In genomic region chr7:80860227-80860626, GRCm38 (mm10) we compare ENCODE assay signal across 8 mouse cellular contexts. TPM values are rescaled to one million over a fixed set of nuclear protein-coding genes. Genes with fewer than 3 reads are reported as not detected.
DNase-seq lines count a peak whose midpoint lies in the region; ATAC-seq lines count a peak whose summit lies in the region.

No protein-coding gene starts in this region.

- ATAC-seq in erythroblast, adult 5-6 weeks (replicated peaks; ENCODE audit: low FRiP score, poor library complexity, severe bottlenecking) = no peak
- ATAC-seq in embryonic facial prominence, embryonic 14.5 days (ENCODE audit: low read depth) = peak; percentile 73
- peak; percentile 53 for ATAC-seq in megakaryocyte progenitor cell, adult 5-6 weeks (replicated peaks; ENCODE audit: poor library complexity)

- H3K9ac ChIP-seq in embryonic facial prominence, embryonic 14.5 days (ENCODE audit: low read depth, low read length) = peak overlapping the region; percentile 91

- intact Hi-C loops in heart, postnatal 36 days (cut with DNase I) = loop anchor here (5.0 kb wide), 1 partner anchor 482 kb away; no protein-coding TSS in a partner anchor

- peak overlapping the region; percentile 83 for H3K4me3 ChIP-seq in erythroblast, embryonic 14.5 days (replicated peaks)
- H3K4me3 ChIP-seq in embryonic facial prominence, embryonic 14.5 days (ENCODE audit: low read depth, low read length) = peak overlapping the region; percentile 90

- H3K4me2 ChIP-seq in embryonic facial prominence, embryonic 14.5 days (ENCODE audit: low read depth, low read length) = peak overlapping the region; percentile 92

- H3K9me3 ChIP-seq in erythroblast, embryonic 14.5 days (ENCODE audit: control insufficient read depth, low read length) = no peaks in the 10 kb centered on the region
- H3K9me3 ChIP-seq in embryonic facial prominence, embryonic 14.5 days (ENCODE audit: control insufficient read depth, low read length) = no peaks in the 10 kb centered on the region

- H3K27me3 ChIP-seq in erythroblast, embryonic 14.5 days (ENCODE audit: control insufficient read depth) = no peaks in the 10 kb centered on the region
- no peaks in the 10 kb centered on the region for H3K27me3 ChIP-seq in embryonic facial prominence, embryonic 14.5 days (replicated peaks; ENCODE audit: control insufficient read depth, insufficient read depth, low read length)

- 0% methylated on average over 13 of the region's 13 CpGs for WGBS in embryonic facial prominence, embryonic 14.5 days

- no peak overlapping the region for H3K27ac ChIP-seq in embryonic facial prominence, embryonic 14.5 days (replicated peaks; ENCODE audit: low read depth, low read length)

- H3K4me1 ChIP-seq in erythroblast, embryonic 14.5 days (ENCODE audit: control insufficient read depth) = peaks cover 21% of the 10 kb centered on the region
- H3K4me1 ChIP-seq in embryonic facial prominence, embryonic 14.5 days (ENCODE audit: control insufficient read depth, insufficient read depth, low read length) = peaks cover 15% of the 10 kb centered on the region; the same call in 1 of the 2 replicates

- peak; percentile 73 to 80 for DNase-seq in adrenal gland, postnatal 36 days
- DNase-seq in embryonic facial prominence, embryonic 14.5 days (ENCODE audit: low spot score) = peak; percentile 90
- peak; percentile 53 to 54 for DNase-seq in heart, postnatal 36 days
- peak; percentile 70 to 81 for DNase-seq in kidney, postnatal 4 days
- peak; percentile 18 for DNase-seq in spleen, adult 12 weeks (ENCODE audit: low spot score)

- no peaks in the 10 kb centered on the region; the same call in 1 of the 2 replicates for H3K36me3 ChIP-seq in erythroblast, embryonic 14.5 days (ENCODE audit: control insufficient read depth)
- H3K36me3 ChIP-seq in embryonic facial prominence, embryonic 14.5 days (ENCODE audit: control insufficient read depth, insufficient read depth, low read length) = peaks cover 23% of the 10 kb centered on the region

RNA-seq across cellular contexts. Expression of gene Zscan2, which starts 0.5 kb away (rescaled TPM):
- 0.02 and 0.03 TPM in 2 replicates for polyA plus RNA-seq in erythroblast, embryonic 14.5 days (2012)
- total RNA-seq in erythroblast, adult 5-6 weeks (2015; ENCODE audit: low replicate concordance) = 0.58 and 0.63 TPM in 2 replicates
- 2.7 TPM in 1 of 2 replicates, not detected in the other for total RNA-seq in erythroblast, adult 5-6 weeks (2017; ENCODE audit: low replicate concordance)
- total RNA-seq in adrenal gland, postnatal 36 days (2021) = 1 to 10 TPM; 4.7 to 6.2 TPM
- 1.8 and 2.1 TPM in 2 replicates for polyA plus RNA-seq in embryonic facial prominence, embryonic 14.5 days (2014; fragmentation: Nextera tagmentation; extraction: Ambion mirVana)
- total RNA-seq in heart, postnatal 36 days (2021) = 1 to 10 TPM; 5.5 to 5.7 TPM
- total RNA-seq in megakaryocyte progenitor cell, adult 5-6 weeks (2015) = 3.5 and 3.7 TPM in 2 replicates
- total RNA-seq in megakaryocyte progenitor cell, adult 5-6 weeks (2017) = 6.7 and 10.0 TPM in 2 replicates

RNA-seq across cellular contexts. Expression of gene Iqgap1, which starts 34.5 kb away (rescaled TPM):
- polyA plus RNA-seq in erythroblast, embryonic 14.5 days (2012) = 0.11 and 0.15 TPM in 2 replicates
- total RNA-seq in erythroblast, adult 5-6 weeks (2015; ENCODE audit: low replicate concordance) = 41.8 and 71.3 TPM in 2 replicates
- 33.5 and 38.6 TPM in 2 replicates for total RNA-seq in erythroblast, adult 5-6 weeks (2017; ENCODE audit: low replicate concordance)
- total RNA-seq in adrenal gland, postnatal 36 days (2021) = 100 to 1,000 TPM in 1 of 2 experiments, 10 to 100 TPM in 1; 95.5 to 114 TPM
- polyA plus RNA-seq in embryonic facial prominence, embryonic 14.5 days (2014; fragmentation: Nextera tagmentation; extraction: Ambion mirVana) = 68.6 and 73.7 TPM in 2 replicates
- total RNA-seq in heart, postnatal 36 days (2021) = 10 to 100 TPM; 40.5 to 43.2 TPM
- 90.5 and 94.3 TPM in 2 replicates for total RNA-seq in megakaryocyte progenitor cell, adult 5-6 weeks (2015)
- 81.0 and 113 TPM in 2 replicates for total RNA-seq in megakaryocyte progenitor cell, adult 5-6 weeks (2017)

RNA-seq across cellular contexts. Expression of gene Wdr73, which starts 40.8 kb away (rescaled TPM):
- 0.39 and 0.69 TPM in 2 replicates for polyA plus RNA-seq in erythroblast, embryonic 14.5 days (2012)
- total RNA-seq in erythroblast, adult 5-6 weeks (2015; ENCODE audit: low replicate concordance) = 6.7 and 9.0 TPM in 2 replicates
- 3.2 and 10.3 TPM in 2 replicates for total RNA-seq in erythroblast, adult 5-6 weeks (2017; ENCODE audit: low replicate concordance)
- 10 to 100 TPM; 16.1 to 17.2 TPM for total RNA-seq in adrenal gland, postnatal 36 days (2021)
- polyA plus RNA-seq in embryonic facial prominence, embryonic 14.5 days (2014; fragmentation: Nextera tagmentation; extraction: Ambion mirVana) = 20.9 and 25.8 TPM in 2 replicates
- total RNA-seq in heart, postnatal 36 days (2021) = 1 to 10 TPM; 5.1 to 5.6 TPM
- 14.2 and 18.4 TPM in 2 replicates for total RNA-seq in megakaryocyte progenitor cell, adult 5-6 weeks (2015)
- total RNA-seq in megakaryocyte progenitor cell, adult 5-6 weeks (2017) = 18.2 and 19.6 TPM in 2 replicates

RNA-seq across cellular contexts. Expression of gene Nmb, which starts 44.6 kb away (rescaled TPM):
- polyA plus RNA-seq in erythroblast, embryonic 14.5 days (2012) = 0.28 TPM in 1 of 2 replicates, not detected in the other
- total RNA-seq in erythroblast, adult 5-6 weeks (2015; ENCODE audit: low replicate concordance) = not detected in 2 replicates
- 7.9 TPM in 1 of 2 replicates, not detected in the other for total RNA-seq in erythroblast, adult 5-6 weeks (2017; ENCODE audit: low replicate concordance)
- total RNA-seq in adrenal gland, postnatal 36 days (2021) = 1 to 10 TPM; 2.6 to 3.3 TPM
- polyA plus RNA-seq in embryonic facial prominence, embryonic 14.5 days (2014; fragmentation: Nextera tagmentation; extraction: Ambion mirVana) = 7.7 and 9.0 TPM in 2 replicates
- 1 to 10 TPM; 5.9 to 8.8 TPM for total RNA-seq in heart, postnatal 36 days (2021)
- total RNA-seq in megakaryocyte progenitor cell, adult 5-6 weeks (2015) = 6.8 and 8.6 TPM in 2 replicates
- total RNA-seq in megakaryocyte progenitor cell, adult 5-6 weeks (2017) = 0.57 and 3.1 TPM in 2 replicates

Comparison
In these comparisons a context has a peak if more than half of its experiments do, and no peak if none do; other contexts are left out.
1. DNase-seq: peak in every context shown above with its lines; median percentile 90 in embryonic facial prominence, embryonic 14.5 days; 76 in adrenal gland, postnatal 36 days; 76 in kidney, postnatal 4 days; 54 in heart, postnatal 36 days; 18 in spleen, adult 12 weeks.